26 mouse cellular contexts compared by ENCODE assay signal in the genomic region with DNA sequence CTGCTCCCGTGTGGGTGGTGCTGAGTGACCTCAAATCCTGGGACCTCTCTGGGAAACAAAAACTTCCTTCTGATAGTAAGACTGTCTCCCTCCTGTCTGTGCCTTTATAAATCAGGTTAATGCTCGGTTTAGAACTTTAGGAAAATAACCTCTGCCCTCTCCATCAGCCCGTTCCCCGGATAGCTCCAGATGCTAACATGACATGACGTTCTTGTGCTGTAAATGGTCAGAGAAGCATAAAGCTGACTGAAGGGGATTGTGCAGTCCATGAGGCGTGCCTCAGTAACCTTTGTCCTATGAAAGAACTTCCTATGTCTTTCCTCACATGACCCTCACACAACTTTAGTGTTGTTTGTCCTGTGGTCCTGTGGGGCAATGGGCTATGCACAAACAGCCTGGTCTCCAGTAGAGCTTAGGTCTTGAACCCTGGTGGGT.
DNase-seq lines count a peak whose midpoint lies in the region; ATAC-seq and TF ChIP-seq lines count a peak whose summit lies in the region.
"Had no signal": no experiment of that assay in that cellular context is flagged by ENCODE, and none has a peak within 500 bp of the region (broad histone marks: within the 10 kb centered on the region; RNA-seq: fewer than 3 reads in every experiment).

No protein-coding gene starts in this region.

- peak overlapping the region; percentile 55 for H3K27ac ChIP-seq in kidney, adult 2 months (ENCODE audit: insufficient read depth, low read depth, low read length)
- no peak overlapping the region for H3K27ac ChIP-seq in forebrain, embryonic 13.5 days
- H3K27ac ChIP-seq: forebrain, embryonic 10.5 days; hindbrain, postnatal 0 days; layer of hippocampus, adult 2 months; limb, embryonic 10.5 days; midbrain, embryonic 12.5 days had no signal

- no peak for DNase-seq in kidney, adult 2 months
- DNase-seq in kidney, postnatal 14 days = no peak
- DNase-seq in Patski (ENCODE audit: low read depth, low spot score) = no peak
- peak; percentile 10 for DNase-seq in embryo, embryonic 9.5 days (ENCODE audit: extremely low spot score)
- peak; percentile 16 for DNase-seq in retina, postnatal 1 day
- no peak for DNase-seq in lung, postnatal 10 days
- DNase-seq: adrenal gland, adult 2 months; B cell, adult 2 months; cerebellum, adult 2 months; cerebellum, postnatal 36 days; forebrain, postnatal 0 days; gastrocnemius, postnatal 36 days; heart, postnatal 10 days; kidney, adult 8-10 months; liver; lung, postnatal 14 days; right cerebral cortex, postnatal 14 days; spleen, adult 18-20 months had no signal

- TF ChIP-seq POLR2A in kidney, adult 2 months (IDR thresholded peaks at IDR 0.05; ENCODE audit: low read depth, low read length) = no peak

- H3K27me3 ChIP-seq in kidney, adult 2 months (replicated peaks; ENCODE audit: control insufficient read depth, insufficient read depth, low read length) = no peaks in the 10 kb centered on the region
- H3K27me3 ChIP-seq in Patski = no peaks in the 10 kb centered on the region
- H3K27me3 ChIP-seq in forebrain, embryonic 13.5 days = no peaks in the 10 kb centered on the region
- H3K27me3 ChIP-seq: CH12.LX; midbrain, embryonic 12.5 days had no signal

- 29% methylated on average over 6 of the region's 6 CpGs for WGBS in kidney, adult 2 months
- 81% methylated on average over 6 of the region's 6 CpGs for WGBS in forebrain, embryonic 13.5 days

- no peak overlapping the region for H3K4me3 ChIP-seq in kidney, adult 2 months (ENCODE audit: insufficient read depth, low read depth, low read length)
- H3K4me3 ChIP-seq in forebrain, embryonic 13.5 days = no peak overlapping the region
- H3K4me3 ChIP-seq: forebrain, embryonic 10.5 days; layer of hippocampus, adult 2 months; limb, embryonic 10.5 days; midbrain, embryonic 12.5 days had no signal

- peaks cover 13% of the 10 kb centered on the region for H3K4me1 ChIP-seq in kidney, adult 2 months (ENCODE audit: control insufficient read depth, insufficient read depth, low read length)
- H3K4me1 ChIP-seq in forebrain, embryonic 13.5 days = no peaks in the 10 kb centered on the region
- H3K4me1 ChIP-seq: midbrain, embryonic 12.5 days had no signal

- H3K4me2 ChIP-seq in forebrain, embryonic 13.5 days = no peak overlapping the region
- H3K4me2 ChIP-seq: midbrain, embryonic 12.5 days had no signal

- no peak for TF ChIP-seq CTCF in kidney, adult 2 months (conservative IDR thresholded peaks at IDR 0.05; ENCODE audit: insufficient read depth, insufficient read length, low read depth, low read length)
- no peak for TF ChIP-seq CTCF in Patski (IDR thresholded peaks at IDR 0.05)

- no peaks in the 10 kb centered on the region for H3K36me3 ChIP-seq in kidney, adult 2 months (ENCODE audit: control insufficient read depth, insufficient read depth, low read length)
- no peaks in the 10 kb centered on the region for H3K36me3 ChIP-seq in forebrain, embryonic 13.5 days (ENCODE audit: poor library complexity, severe bottlenecking)
- H3K36me3 ChIP-seq: G1E; limb, embryonic 10.5 days; midbrain, embryonic 12.5 days had no signal

- no peak overlapping the region for H3K9ac ChIP-seq in forebrain, embryonic 13.5 days
- H3K9ac ChIP-seq: forebrain, postnatal 0 days; midbrain, embryonic 12.5 days had no signal

- POLR2A ChIA-PET in Patski (lab: Charles Lee) = interaction anchor here (0.9 to 1.9 kb wide), 3 partner anchors 22 to 89 kb away, joined by 3 to 5 read pairs (median 4); no protein-coding TSS in a partner anchor

- CTCF ChIA-PET in Patski (lab: Charles Lee) = interaction anchor here (0.8 to 1.9 kb wide), 7 partner anchors 10 to 83 kb away, joined by 3 to 8 read pairs (median 3); no protein-coding TSS in a partner anchor

- peak; percentile 11 for ATAC-seq in Patski
- ATAC-seq in forebrain, embryonic 13.5 days = no peak
- ATAC-seq: forebrain, postnatal 0 days; hindbrain, postnatal 0 days had no signal

- H3K9me3 ChIP-seq in forebrain, embryonic 13.5 days (replicated peaks) = no peaks in the 10 kb centered on the region
- H3K9me3 ChIP-seq: G1E; limb, embryonic 10.5 days; midbrain, embryonic 12.5 days had no signal

- in situ Hi-C loops in Patski (cut with MboI; ENCODE audit: low pct_unique_long_range_greater_than_20kb) = no loop called here

Comparison
In these comparisons a context has a peak if more than half of its experiments do, and no peak if none do; other contexts are left out.
1. DNase-seq: peak in embryo, embryonic 9.5 days (single experiment) and retina, postnatal 1 day (single experiment); none in kidney, adult 2 months (single experiment), kidney, postnatal 14 days (single experiment), Patski (single experiment) and lung, postnatal 10 days (single experiment).